Mouse (Mus musculus): Measurements from ENCODE around the gene Cep19.
A peak's percentile ranks its signal among the peaks of the same experiment; 100 is the strongest.
"Not testable (repeated sequence)": the region's sequence is repeated elsewhere in the genome, so short reads cannot be mapped to it uniquely, and the experiment has no call there.

Gene Cep19

GRCm38 (mm10) chr16:32099638-32100150 is at the start of gene Cep19, which contains the start of gene Pigx:
TSS of gene Cep19 (plus strand) at chr16:32099800.
TSS of gene Pigx (minus strand) at chr16:32099740.
- DNase-seq (ENCODE audit: low read depth, low spot score) = peak; percentile 91

DNA sequence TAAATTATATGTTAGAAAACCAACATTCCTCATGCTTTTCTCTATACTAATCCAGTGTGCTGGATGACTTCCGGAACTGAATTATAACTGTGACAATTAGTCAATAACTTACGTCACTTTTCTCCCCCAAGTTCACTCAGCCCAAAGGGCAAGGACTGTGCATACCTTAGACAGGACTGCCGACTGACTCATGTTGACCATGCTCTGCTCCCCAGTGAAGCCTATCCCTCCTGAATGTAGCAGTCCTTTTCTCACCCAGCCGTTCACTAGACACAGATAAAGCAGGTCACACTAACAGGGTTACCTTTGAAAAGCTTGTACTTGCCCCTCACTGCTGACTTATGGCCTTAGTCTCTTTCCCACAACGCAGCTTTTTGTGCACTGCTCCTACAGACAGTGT is 40.8 kb upstream of the Cep19 start:
- DNase-seq (ENCODE audit: low read depth, low spot score) = no peak

GRCm38 (mm10) chr16:32059840-32060523 is 39.6 kb upstream of the Cep19 start:
- DNase-seq (ENCODE audit: low read depth, low spot score) = no peak

- DNase-seq (ENCODE audit: low read depth, low spot score) = no peak
These were observed 37.4 kb upstream of the Cep19 start for GRCm38 (mm10) chr16:32062226-32062625.

- no peak for DNase-seq (ENCODE audit: low read depth, low spot score)
These were observed 35.7 kb upstream of the Cep19 start for GRCm38 (mm10) chr16:32063900-32064299.

- DNase-seq (ENCODE audit: low read depth, low spot score) = no peak
These were observed 32.7 kb upstream of the Cep19 start for GRCm38 (mm10) chr16:32066899-32067298.

DNA sequence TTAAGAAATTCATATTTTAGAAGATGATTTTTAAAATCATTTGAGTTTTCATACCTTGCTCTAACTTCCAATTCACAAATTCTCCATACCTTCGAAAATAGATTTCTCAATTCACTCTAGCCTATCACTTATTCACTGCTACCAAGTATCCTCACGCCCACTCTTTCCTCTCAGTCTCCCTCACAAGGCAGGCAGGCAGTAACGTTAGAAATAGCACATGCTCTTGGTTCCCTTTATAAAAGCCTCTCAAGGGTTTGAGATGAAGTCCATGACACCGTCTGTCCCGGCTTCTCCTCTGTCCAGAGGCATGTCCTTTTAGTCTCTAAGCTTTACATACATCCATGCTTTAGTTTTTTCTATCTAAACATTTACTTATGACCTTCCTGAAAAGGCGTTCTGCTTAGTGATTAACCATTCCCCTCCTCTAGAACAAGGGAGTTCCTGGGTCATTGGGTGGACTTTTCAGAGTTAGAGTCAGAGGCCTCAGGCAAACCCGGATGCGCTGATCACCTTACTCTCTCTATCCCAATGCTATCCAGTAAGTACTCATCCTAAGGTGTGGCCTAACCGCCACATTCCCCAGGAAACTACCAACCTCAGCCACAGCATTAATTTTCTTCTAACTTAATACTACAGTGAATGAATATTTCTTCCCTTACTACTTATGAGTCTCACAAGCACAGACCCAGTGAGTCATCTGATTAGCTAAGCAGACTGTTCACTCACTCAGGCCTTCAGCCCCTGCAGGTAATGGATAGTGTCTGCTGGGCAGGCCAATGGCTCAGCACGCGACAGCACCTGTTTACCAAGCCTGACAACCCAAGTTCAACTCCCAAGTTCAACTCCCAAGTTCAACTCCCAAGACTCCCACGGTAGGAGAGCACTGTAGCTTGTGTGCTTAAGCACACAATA is 31.0 kb upstream of the Cep19 start:
- no peak for DNase-seq (ENCODE audit: low read depth, low spot score)

GRCm38 (mm10) chr16:32070070-32070469 is 29.5 kb upstream of the Cep19 start:
- DNase-seq (ENCODE audit: low read depth, low spot score) = not testable (repeated sequence)

DNA sequence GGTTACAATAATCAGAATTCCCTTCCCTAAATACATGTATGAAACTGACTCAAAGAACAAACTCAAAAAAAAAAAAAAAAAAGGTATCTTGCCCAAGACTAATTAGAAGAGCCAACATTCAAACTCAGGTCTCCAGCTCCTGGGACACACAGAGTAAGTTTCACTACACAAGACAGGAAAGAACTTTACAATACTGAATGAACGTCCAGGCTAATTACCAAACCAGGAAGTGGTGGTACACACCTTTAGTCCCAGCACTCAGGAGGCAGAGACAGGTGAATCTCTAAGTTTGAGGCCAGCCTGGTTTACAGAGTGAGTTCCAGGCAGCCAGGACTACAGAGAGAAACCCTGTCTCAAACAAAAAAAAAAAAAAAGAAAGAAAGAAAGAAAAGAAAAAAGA is 23.8 kb upstream of the Cep19 start:
- DNase-seq (ENCODE audit: low read depth, low spot score) = no peak

DNA sequence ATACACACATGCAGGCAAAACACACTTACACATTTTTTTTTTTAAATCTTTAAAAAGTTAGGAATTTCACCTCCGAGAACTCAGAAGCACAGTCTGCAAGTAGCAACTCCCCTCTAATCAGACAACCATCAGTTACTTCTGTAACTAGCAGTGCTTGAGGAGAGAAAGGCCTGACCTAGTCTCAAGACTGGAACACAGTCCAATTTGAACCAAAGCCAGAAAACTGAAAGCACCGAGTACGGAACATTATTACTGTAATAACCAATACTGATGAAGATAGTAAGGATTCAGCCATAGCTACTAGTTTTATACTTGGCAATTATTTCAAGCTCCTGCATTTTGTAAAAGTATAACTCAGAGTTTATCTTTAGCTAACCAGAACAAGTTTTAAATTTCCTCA is 23.2 kb upstream of the Cep19 start:
- no peak for DNase-seq (ENCODE audit: low read depth, low spot score)

DNA sequence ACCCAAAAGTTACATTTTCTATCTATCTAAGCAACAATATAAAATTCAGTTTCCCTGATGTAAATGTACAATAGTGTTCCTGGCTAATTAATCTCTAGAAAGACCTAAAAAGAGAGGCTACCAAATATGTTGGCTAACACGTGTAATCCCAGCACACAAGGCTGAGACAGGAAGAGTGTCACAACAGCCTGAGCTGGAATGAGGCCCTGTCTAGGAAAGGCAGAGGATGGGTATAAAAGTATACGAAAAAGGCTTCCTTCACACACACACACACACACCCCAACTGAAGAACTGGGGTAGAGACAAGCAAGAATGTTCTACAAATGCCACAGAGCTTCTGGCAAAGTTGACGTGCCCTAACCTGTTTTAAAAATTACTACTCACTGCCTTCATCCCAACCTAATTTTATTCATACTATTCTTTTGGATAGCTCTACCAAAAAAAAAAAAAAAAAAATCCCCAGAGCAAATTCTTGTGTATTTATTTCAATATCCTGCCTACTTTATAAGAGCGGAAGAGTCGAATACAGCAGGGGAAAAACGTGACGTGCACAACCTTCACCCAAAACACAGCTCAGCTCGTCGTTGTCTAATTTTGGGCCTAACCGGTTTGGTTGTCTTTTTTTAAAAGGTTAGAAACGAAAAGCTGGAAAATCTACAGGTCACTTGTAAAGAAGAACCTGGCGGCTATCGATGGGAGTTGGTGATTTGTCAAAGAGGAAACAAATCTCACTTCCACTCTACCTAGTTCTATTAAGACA is 21.8 kb upstream of the Cep19 start:
- no peak for DNase-seq (ENCODE audit: low read depth, low spot score)

DNA sequence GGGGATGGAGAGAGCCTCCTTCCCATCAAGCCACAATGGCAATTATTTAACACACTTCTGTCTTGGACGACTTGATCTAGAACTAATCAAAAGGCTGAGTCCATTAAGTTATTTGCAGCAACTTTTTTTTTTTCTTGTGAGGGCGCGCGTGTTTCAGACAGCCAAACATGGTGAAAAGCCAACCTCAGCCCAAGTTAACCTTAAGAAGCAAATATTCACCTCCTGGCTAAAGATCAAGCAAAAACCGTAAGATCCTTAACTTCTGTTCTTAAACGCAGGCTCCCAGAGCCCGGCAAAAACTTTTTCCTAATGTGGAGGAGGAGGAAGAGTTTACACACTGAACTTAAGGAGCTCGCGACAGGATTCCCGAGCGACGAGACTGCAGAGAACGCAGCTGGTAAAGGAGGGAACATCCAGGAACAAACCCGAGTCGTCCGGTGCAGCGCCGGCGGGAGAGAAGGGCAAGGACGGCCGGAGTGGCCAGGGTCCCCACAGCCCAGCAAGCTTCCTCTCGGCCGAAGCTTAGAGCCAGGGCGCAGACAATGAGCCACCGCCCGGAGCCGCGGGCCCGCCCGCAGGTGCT is 21.1 kb upstream of the Cep19 start:
- peak; percentile 67 for DNase-seq (ENCODE audit: low read depth, low spot score)

DNA sequence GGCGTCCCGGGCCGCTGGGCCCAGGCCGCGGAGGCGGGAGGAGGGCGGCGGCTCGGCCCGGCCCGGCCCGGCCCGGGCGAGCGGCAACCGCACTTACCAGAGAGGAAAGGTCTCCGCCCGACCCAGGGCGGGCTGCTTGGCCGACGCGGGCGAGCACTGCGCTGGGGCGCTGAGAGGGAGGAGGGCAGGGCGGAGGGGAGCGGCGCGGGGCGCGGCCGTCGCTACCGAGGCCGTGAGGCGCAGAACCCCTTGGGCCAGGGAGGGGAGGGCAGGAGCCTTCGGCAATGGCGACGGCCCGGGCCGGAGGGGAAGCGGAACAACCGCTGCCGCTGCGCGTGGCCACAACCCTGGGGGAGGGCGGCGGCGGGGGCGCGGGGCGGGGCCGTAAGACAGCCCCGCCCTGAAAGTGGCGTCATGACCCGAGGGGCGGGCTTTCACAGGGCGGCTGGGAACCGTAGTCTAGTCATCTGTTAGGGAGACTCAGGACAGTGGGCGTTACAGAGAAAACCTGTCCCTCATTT is 20.5 kb upstream of the Cep19 start, which contains the start of gene Pak2:
Pak2 (minus strand) TSS at position 352 of the 521 bp plus-strand sequence.
- DNase-seq (ENCODE audit: low read depth, low spot score) = peak; percentile 86

DNA sequence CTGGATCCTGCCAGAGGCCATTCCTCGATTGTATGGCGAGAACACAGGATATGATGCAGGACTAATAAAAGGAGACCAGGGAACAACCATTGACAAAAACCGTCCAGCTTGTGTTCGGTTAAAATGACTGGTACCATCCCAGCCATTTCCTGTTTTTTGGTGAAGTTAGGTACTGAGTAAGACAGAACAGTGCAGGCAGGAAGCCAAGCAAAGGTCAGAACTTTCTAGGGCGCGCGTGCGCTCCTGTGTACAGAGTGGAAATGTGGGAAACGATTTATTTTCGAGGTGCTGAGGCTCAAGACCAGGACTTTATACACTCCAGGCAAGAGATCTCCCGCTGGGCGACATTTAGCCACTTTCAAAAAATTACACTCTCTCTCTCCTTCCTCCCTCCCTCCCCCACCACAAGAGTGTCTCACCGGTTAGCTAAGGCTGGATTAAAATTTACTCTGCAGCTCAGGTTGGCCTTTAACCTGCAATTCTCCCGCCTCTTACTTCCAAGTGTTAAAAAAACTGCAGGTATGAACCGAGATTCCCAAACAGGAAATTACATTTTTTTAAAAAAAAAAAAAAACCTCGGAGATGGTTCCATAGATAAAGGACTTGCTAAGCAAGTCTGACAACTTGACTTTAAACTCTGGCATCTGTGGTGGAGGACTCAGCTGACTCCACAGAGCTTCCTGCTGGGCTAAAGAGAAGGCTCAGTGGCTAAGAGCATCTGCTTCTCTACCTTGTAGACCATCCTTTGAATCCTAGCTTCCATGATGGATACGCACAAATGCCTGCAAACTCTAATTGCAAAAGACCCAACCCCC is 11.8 kb upstream of the Cep19 start:
- DNase-seq (ENCODE audit: low read depth, low spot score) = no peak

GRCm38 (mm10) chr16:32091466-32091865 is 8.1 kb upstream of the Cep19 start:
- peak; percentile 65 for DNase-seq (ENCODE audit: low read depth, low spot score)

GRCm38 (mm10) chr16:32097757-32098156 is 1.8 kb upstream of the Cep19 start:
- DNase-seq (ENCODE audit: low read depth, low spot score) = not testable (repeated sequence)

DNA sequence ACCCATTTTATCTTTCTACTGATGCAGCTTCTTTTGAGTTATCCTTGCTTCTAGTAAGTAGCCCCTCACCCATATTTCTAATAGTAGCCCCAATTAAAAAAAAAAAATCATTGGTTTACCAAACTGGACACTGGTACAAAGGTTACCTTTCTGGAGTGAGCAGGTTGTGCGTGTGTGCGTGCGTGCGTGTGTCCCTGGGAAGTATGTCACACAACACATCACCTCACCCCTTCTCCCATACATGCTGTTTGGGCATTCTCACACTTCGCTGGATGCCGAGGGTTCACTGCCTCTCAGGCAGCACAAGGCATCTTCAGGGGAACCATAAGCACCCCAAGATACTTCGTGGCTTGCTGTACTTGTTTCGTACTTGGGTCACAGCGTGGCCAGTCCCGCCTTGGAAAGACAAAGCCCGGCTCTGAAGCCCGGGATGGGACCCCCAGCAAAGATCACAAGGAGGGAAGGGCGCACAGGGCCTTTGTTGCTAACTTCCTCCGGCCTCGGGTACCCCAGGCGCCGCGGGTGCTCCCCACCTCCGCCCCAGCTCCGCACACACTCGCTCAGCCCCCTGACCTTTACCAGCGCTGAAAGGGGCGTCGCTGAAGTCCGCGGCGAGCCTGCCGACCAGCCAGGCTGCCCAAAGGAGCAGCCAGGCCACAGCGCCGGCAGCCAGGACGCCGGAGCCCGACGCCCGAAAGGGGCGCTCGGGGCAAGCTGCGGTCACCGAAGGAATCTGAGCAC is 533 bp upstream of the Cep19 start:
- DNase-seq (ENCODE audit: low read depth, low spot score) = no peak

DNA sequence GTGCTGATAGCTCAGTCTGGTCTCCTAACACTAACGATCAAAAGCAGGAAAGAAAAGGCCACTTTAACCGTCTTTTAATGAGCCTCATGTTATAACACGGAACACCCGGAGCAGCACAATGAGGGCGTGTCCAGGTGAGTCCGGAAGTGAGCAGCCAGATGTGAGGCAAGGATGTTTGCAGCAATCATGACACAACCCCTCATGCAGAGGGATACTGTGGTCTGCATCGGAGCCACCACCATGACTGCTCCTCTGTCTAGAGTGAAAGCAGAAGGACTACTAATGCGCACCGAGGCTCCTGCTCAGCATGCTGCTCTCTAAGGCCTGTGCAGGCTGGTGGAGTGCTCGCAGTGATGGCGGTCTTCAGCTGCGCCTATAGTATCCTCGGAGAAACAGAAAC is 2.7 kb downstream of the Cep19 start:
- no peak for DNase-seq (ENCODE audit: low read depth, low spot score)

GRCm38 (mm10) chr16:32105698-32106097 is 6.1 kb downstream of the Cep19 start:
- DNase-seq (ENCODE audit: low read depth, low spot score) = peak; percentile 75
